Mouse (Mus musculus) MEL (cell line): Measurements from ENCODE around the gene Ceacam15. TPM values are rescaled to one million over a fixed set of nuclear protein-coding genes. Genes with fewer than 3 reads are reported as not detected.

Experiments used
- DNase-seq: peaks from one replicate; pipeline ENCODE4 v3.0.0; 2011; ENCODE audit warnings: low read depth, low spot score
- H3K27ac ChIP-seq: 2 replicates; pipeline ENCODE4 v1.5.1; 2012; ENCODE audit warnings: low read depth, mild to moderate bottlenecking, control low read depth, low read length, moderate library complexity; ENCODE audit not compliant: control insufficient read depth
- H3K27me3 ChIP-seq, 2 experiments: fragments of 150-350 bp in 1 of 2; sonication (generic) in 1 of 2; 2 replicates each; pipeline ENCODE4 v1.6.1; 2012; ENCODE audit warnings: low read length in 2 of 2, mild to moderate bottlenecking in 2 of 2, improper control_type of control experiment in 1 of 2, moderate library complexity in 1 of 2; ENCODE audit not compliant: insufficient read depth in 2 of 2, control insufficient read depth in 1 of 2
- H3K36me3 ChIP-seq, 2 experiments: 2 replicates each; pipeline ENCODE4 v1.6.1; 2012 to 2014; ENCODE audit warnings: low read length in 2 of 2, improper control_type of control experiment in 1 of 2, inconsistent platforms in 1 of 2, mild to moderate bottlenecking in 1 of 2; ENCODE audit not compliant: insufficient read depth in 2 of 2, control insufficient read depth in 1 of 2
- H3K4me1 ChIP-seq, 2 experiments: fragments of 150-350 bp in 1 of 2; sonication (generic) in 1 of 2; 2 replicates each; pipeline ENCODE4 v1.6.1; 2012; ENCODE audit warnings: low read length in 2 of 2, improper control_type of control experiment in 1 of 2, mild to moderate bottlenecking in 1 of 2; ENCODE audit not compliant: insufficient read depth in 2 of 2, control insufficient read depth in 1 of 2
- H3K4me3 ChIP-seq, 2 experiments: fragments of 150-350 bp in 1 of 2; sonication (generic) in 1 of 2; 2 replicates each; pipeline ENCODE4 v1.5.1; 2012; ENCODE audit warnings: low read depth in 2 of 2, low read length in 2 of 2, mild to moderate bottlenecking in 2 of 2, moderate library complexity in 2 of 2, control low read depth in 1 of 2, improper control_type of control experiment in 1 of 2; ENCODE audit not compliant: control insufficient read depth in 1 of 2, insufficient read depth in 1 of 2
- H3K79me2 ChIP-seq: 2 replicates; pipeline ENCODE4 v1.6.1; 2012; ENCODE audit warnings: mild to moderate bottlenecking, low read length, moderate library complexity; ENCODE audit not compliant: control insufficient read depth, poor library complexity, insufficient read depth
- H3K9ac ChIP-seq: 2 replicates; pipeline ENCODE4 v1.6.1; 2012; ENCODE audit warnings: low read depth, mild to moderate bottlenecking, control low read depth, low read length, moderate library complexity; ENCODE audit not compliant: control insufficient read depth, poor library complexity, severe bottlenecking
- H3K9me3 ChIP-seq: fragments of 150-350 bp; sonication (generic); replicated peaks from 2 replicates; pipeline ENCODE4 v1.6.1; 2012; ENCODE audit warnings: mild to moderate bottlenecking, low read length, improper control_type of control experiment, moderate library complexity; ENCODE audit not compliant: insufficient read depth
- BHLHE40 ChIP-seq: IDR thresholded peaks from 2 replicates; pipeline ENCODE4 v1.6.1; 2012; ENCODE audit warnings: low read depth, mild to moderate bottlenecking, inconsistent platforms, low read length, improper control_type of control experiment, borderline replicate concordance
- CTCF ChIP-seq, 3 experiments: IDR thresholded peaks in 2 of 3; conservative IDR thresholded peaks in 1 of 3; 2 replicates each; pipeline ENCODE4 v1.5.1; 2011 to 2012; ENCODE audit warnings: low read length in 3 of 3, low read depth in 2 of 3, mild to moderate bottlenecking in 2 of 3, improper control_type of control experiment in 1 of 3, inconsistent platforms in 1 of 3, mixed read lengths in 1 of 3, moderate library complexity in 1 of 3; ENCODE audit not compliant: control insufficient read depth in 1 of 3, insufficient read depth in 1 of 3, poor library complexity in 1 of 3, severe bottlenecking in 1 of 3
- E2F4 ChIP-seq: IDR thresholded peaks from 2 replicates; pipeline ENCODE4 v1.6.1; 2011; ENCODE audit warnings: low read depth, low read length, improper control_type of control experiment, borderline replicate concordance
- ETS1 ChIP-seq: IDR thresholded peaks from 2 replicates; pipeline ENCODE4 v1.6.1; 2012; ENCODE audit warnings: low read depth, mild to moderate bottlenecking, inconsistent platforms, low read length, improper control_type of control experiment, moderate library complexity
- GABPA ChIP-seq: IDR thresholded peaks from 2 replicates; pipeline ENCODE4 v1.6.1; 2012; ENCODE audit warnings: low read depth, mild to moderate bottlenecking, inconsistent platforms, low read length, improper control_type of control experiment, moderate library complexity
- GATA1 ChIP-seq: IDR thresholded peaks from 2 replicates; pipeline ENCODE4 v1.6.1; 2011; ENCODE audit warnings: low read depth, low read length, improper control_type of control experiment
- MAZ ChIP-seq: IDR thresholded peaks from 2 replicates; pipeline ENCODE4 v1.6.1; 2012; ENCODE audit warnings: low read depth, mild to moderate bottlenecking, inconsistent platforms, low read length, improper control_type of control experiment
- MXI1 ChIP-seq: IDR thresholded peaks from 2 replicates; pipeline ENCODE4 v1.6.1; 2011; ENCODE audit warnings: mild to moderate bottlenecking, low read depth, low read length, improper control_type of control experiment
- NELFE ChIP-seq: IDR thresholded peaks from 2 replicates; pipeline ENCODE4 v1.6.1; 2011; ENCODE audit warnings: low read depth, low read length, improper control_type of control experiment
- POLR2A ChIP-seq, 2 experiments: IDR thresholded peaks; 2 replicates each; pipeline ENCODE4 v1.6.1; 2011 to 2012; ENCODE audit warnings: low read length in 2 of 2, mild to moderate bottlenecking in 2 of 2, control low read depth in 1 of 2, improper control_type of control experiment in 1 of 2, low read depth in 1 of 2, moderate library complexity in 1 of 2; ENCODE audit not compliant: control insufficient read depth in 1 of 2, insufficient read depth in 1 of 2, poor library complexity in 1 of 2
- SMC3 ChIP-seq: IDR thresholded peaks from 2 replicates; pipeline ENCODE4 v1.6.1; 2011; ENCODE audit warnings: low read depth, low read length, improper control_type of control experiment
- TBP ChIP-seq: IDR thresholded peaks from 2 replicates; pipeline ENCODE4 v1.8.0; 2011; ENCODE audit warnings: low read depth, low read length, improper control_type of control experiment
- TCF12 ChIP-seq: IDR thresholded peaks from 2 replicates; pipeline ENCODE4 v1.6.1; 2014; ENCODE audit warnings: low read depth, mild to moderate bottlenecking, inconsistent platforms, low read length, improper control_type of control experiment, moderate library complexity
- USF1 ChIP-seq: IDR thresholded peaks from 2 replicates; pipeline ENCODE4 v1.6.1; 2014; ENCODE audit warnings: low read depth, mild to moderate bottlenecking, inconsistent platforms, low read length, improper control_type of control experiment, moderate library complexity
- ZKSCAN1 ChIP-seq: IDR thresholded peaks from 2 replicates; pipeline ENCODE4 v1.6.1; 2012; ENCODE audit warnings: low read depth, mild to moderate bottlenecking, inconsistent platforms, low read length, improper control_type of control experiment, moderate library complexity
- polyA plus RNA-seq, 2 experiments: library from polyadenylated mRNA; stranded (reverse) in 1 of 2; unstranded in 1 of 2; fragments of >175 nt in 1 of 2; fragments of >200 nt in 1 of 2; gene quantifications; 2 replicates each; pipeline versions ENCODE4 v1.2.1 to v1.2.4; 2012; ENCODE audit warnings: low replicate concordance in 2 of 2, low read depth in 1 of 2; ENCODE audit not compliant: insufficient read length in 2 of 2, insufficient read depth in 1 of 2, missing spikeins in 1 of 2
- total RNA-seq: library from RNA; depleted of rRNA; stranded (reverse); fragments of 300-350 nt; gene quantifications from 2 replicates; pipeline ENCODE4 v1.2.3, GENCODE M21; 2012

The Ceacam15 gene
- total and polyA plus RNA-seq, 3 experiments, result not detected

DNA sequence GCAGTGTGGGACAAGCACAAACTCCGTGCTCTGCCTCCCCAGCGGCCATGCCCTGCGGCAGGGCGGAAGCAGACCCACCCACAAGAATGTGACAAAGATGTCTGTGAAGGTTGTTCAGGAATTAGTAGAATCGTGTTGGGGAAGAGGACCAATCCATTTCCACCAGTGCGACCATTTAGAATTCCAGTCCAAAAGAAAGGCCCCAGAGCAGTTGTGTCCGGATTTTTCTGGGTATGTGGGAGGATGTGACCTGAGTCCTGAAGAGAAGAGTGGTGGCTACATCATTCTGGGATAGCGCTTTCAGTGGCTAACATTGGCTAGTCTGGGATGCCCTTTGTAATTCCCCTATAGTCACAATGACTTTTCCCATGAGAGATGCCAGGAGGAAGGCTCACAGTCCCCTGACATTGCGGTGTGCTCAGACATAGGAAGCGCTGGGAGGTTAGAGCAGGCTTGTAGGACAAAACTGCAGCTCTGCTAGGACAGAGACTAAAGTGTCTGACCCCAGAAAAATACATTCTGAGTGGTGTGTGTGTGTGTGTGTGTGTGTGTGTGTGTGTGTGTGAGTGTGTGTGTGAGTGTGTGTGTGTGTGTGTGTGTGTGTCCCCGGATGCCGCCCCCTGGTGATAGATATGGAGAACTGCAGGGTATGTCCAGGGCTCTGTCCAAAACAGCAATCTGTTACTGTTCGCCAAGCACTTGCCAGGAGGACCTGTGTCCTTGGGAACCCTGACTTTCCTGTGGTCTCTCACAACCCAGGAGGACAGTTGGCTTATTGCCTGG is 37.3 kb upstream of the Ceacam15 start:
- Histone ChIP-seq H3K79me2 (no peaks in the 10 kb centered on the region), H3K9ac (no peak overlapping the region), H3K9me3 (no peaks in the 10 kb centered on the region), H3K27ac (no peak overlapping the region), H3K36me3 (no peaks in the 10 kb centered on the region; a peak in 1 of 4 replicates), H3K4me3 (no peak overlapping the region), H3K4me1 (peaks cover 3 to 12% of the 10 kb centered on the region in 2 experiments; a peak in 3 of 4 replicates), H3K27me3 (peaks cover 2 to 3% of the 10 kb centered on the region in 2 experiments; a peak in 1 of 4 replicates)
- TF ChIP-seq SMC3 (0 out of 2 replicates have a peak, but pooled peaks have one; percentile 3), TBP (no peak), POLR2A (IDR thresholded peaks at IDR 0.05; ENCODE audit: control insufficient read depth in 1 of 2, insufficient read depth in 1 of 2, low read depth in 1 of 2, low read length in 2 of 2, poor library complexity in 1 of 2) (no peak), CTCF (IDR thresholded peaks at IDR 0.05 in 2 of 3, conservative IDR thresholded peaks at IDR 0.05 in 1 of 3; ENCODE audit: control insufficient read depth in 1 of 3, insufficient read depth in 1 of 3, low read depth in 2 of 3, low read length in 3 of 3, poor library complexity in 1 of 3, severe bottlenecking in 1 of 3) (peak; percentile 30 to 47 (median 33); a peak in 5 of 6 replicates)
- DNase-seq, result peak; percentile 14

DNA sequence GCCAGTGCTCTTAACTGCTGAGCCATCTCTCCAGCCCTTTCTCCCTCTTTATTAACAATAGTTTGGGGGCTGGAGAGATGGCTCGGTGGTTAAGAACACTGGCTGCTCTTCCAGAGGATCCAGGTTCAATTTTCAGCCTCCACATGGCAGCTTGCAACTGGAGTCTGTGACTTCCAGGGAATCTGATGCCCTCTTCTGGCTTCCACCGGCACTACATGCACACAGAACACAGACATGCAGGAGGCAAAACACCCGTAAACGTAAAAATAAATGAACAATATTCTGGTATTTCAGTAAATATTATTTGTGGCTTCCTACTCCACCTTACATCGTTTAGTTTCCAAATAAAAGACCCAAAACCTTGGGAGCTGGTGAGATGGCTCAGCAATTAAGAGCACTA is 35.1 kb upstream of the Ceacam15 start:
- Histone ChIP-seq H3K9ac (no peak overlapping the region), H3K36me3 (no peaks in the 10 kb centered on the region), H3K27me3 (peaks cover 3 to 6% of the 10 kb centered on the region in 2 experiments; a peak in 2 of 4 replicates), H3K79me2 (no peaks in the 10 kb centered on the region), H3K4me1 (no peaks in the 10 kb centered on the region; a peak in 1 of 4 replicates), H3K4me3 (no peak overlapping the region), H3K27ac (no peak overlapping the region), H3K9me3 (no peaks in the 10 kb centered on the region)
- DNase-seq, result peak; percentile 54
- TF ChIP-seq CTCF (IDR thresholded peaks at IDR 0.05 in 2 of 3, conservative IDR thresholded peaks at IDR 0.05 in 1 of 3; ENCODE audit: control insufficient read depth in 1 of 3, insufficient read depth in 1 of 3, low read depth in 2 of 3, low read length in 3 of 3, poor library complexity in 1 of 3, severe bottlenecking in 1 of 3), result peak; percentile 51 to 52 (median 52)
- peak; percentile 47 for TF ChIP-seq SMC3
- no peak for TF ChIP-seq USF1

DNA sequence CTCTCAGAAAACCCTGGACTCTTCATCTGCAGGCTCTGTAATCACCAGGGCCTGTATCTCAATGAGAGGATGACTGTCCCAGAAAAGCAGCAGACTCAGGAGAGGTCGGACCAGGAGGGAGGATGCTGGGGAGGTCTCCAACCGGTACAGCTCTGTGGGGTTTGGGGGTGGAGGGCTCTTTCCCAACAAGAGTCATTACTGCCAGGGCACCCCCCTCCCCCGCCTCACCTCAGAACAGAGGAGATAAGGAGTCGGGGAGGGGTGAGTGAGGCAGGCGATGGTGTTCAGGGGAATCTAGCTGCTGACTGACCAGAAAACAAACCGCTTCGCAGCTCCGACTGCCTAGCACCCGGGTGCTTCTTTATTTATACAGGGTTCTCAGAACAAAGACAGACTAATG is 32.7 kb upstream of the Ceacam15 start:
- no peak for DNase-seq
- Histone ChIP-seq H3K4me3 (no peak overlapping the region), H3K27ac (no peak overlapping the region), H3K9ac (no peak overlapping the region), H3K27me3 (peaks cover 3 to 6% of the 10 kb centered on the region in 2 experiments; a peak in 2 of 4 replicates), H3K4me1 (no peaks in the 10 kb centered on the region), H3K36me3 (no peaks in the 10 kb centered on the region), H3K9me3 (no peaks in the 10 kb centered on the region), H3K79me2 (no peaks in the 10 kb centered on the region)
- TF ChIP-seq BHLHE40, result no peak
- TF ChIP-seq TCF12, result no peak
- no peak for TF ChIP-seq MXI1
- TF ChIP-seq CTCF (IDR thresholded peaks at IDR 0.05 in 2 of 3, conservative IDR thresholded peaks at IDR 0.05 in 1 of 3; ENCODE audit: control insufficient read depth in 1 of 3, insufficient read depth in 1 of 3, low read depth in 2 of 3, low read length in 3 of 3, poor library complexity in 1 of 3, severe bottlenecking in 1 of 3), result no peak
- no peak for TF ChIP-seq USF1
- no peak for TF ChIP-seq NELFE
- no peak for TF ChIP-seq ZKSCAN1
- TF ChIP-seq ETS1, result no peak
- TF ChIP-seq GABPA, result no peak
- no peak for TF ChIP-seq GATA1
- TF ChIP-seq MAZ, result no peak
- no peak for TF ChIP-seq SMC3
- no peak for TF ChIP-seq E2F4
